Mouse (Mus musculus): ENCODE data around the gene Pja2. TPM values are rescaled to one million over a fixed set of nuclear protein-coding genes. Genes with fewer than 3 reads are reported as not detected.

Pja2 gene
- total RNA-seq, 1 experiment, result 12.6 TPM

DNA sequence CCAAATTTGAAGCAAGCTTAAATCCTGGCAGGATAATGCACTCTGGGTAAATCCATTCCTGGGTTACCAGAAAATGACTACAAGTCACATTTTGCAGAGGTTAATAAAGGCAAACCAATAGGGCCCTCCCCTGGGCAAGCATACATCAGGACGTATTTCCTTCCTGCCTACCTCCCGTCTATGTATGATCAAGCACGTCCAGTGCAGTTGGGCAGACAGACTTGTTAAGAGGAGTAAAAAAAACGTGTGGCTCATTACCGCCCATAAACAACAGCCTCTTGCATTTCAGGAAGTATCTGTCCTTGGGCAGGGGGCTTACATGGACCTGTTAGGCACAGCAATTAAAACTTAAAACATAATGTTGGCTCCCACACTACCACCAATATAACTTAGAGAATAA lies 8.0 kb upstream of the Pja2 start:
- Histone ChIP-seq H3K9ac (ENCODE audit: insufficient read depth, low read depth, low read length, poor library complexity, severe bottlenecking) (no peak overlapping the region), H3K36me3 (ENCODE audit: control insufficient read depth, insufficient read depth, low read length, poor library complexity, severe bottlenecking) (no peaks in the 10 kb centered on the region), H3K4me1 (ENCODE audit: control insufficient read depth in 2 of 2, insufficient read depth in 2 of 2, low read length in 2 of 2, poor library complexity in 1 of 2) (no peaks in the 10 kb centered on the region), H3K4me3 (ENCODE audit: insufficient read depth in 1 of 2, low read depth in 1 of 2, low read length in 2 of 2, poor library complexity in 1 of 2, severe bottlenecking in 1 of 2) (no peak overlapping the region), H3K9me3 (ENCODE audit: control insufficient read depth, insufficient read depth, low read depth, low read length) (no peaks in the 10 kb centered on the region), H3K27ac (ENCODE audit: insufficient read depth, low read depth, low read length, poor library complexity, severe bottlenecking) (no peak overlapping the region)
- TF ChIP-seq HCFC1 (IDR thresholded peaks at IDR 0.05; ENCODE audit: borderline replicate concordance, insufficient read depth, low read length) (no peak), ZNF384 (IDR thresholded peaks at IDR 0.05; ENCODE audit: low read depth, low read length) (no peak), ZC3H11A (IDR thresholded peaks at IDR 0.05; ENCODE audit: borderline replicate concordance, low read depth, low read length) (no peak), CHD2 (IDR thresholded peaks at IDR 0.05; ENCODE audit: low read depth, low read length) (no peak), MAFK (IDR thresholded peaks at IDR 0.05; ENCODE audit: insufficient read depth, low read depth, low read length) (no peak)
- DNase-seq (ENCODE audit: low read depth, low spot score), result no peak
- in situ Hi-C loops (cut with MboI; ENCODE audit: low sequenced_read_pairs in 2 of 2, unreplicated experiment in 2 of 2), result no loop called here

GRCm38 (mm10) chr17:64337220-64337619 lies 5.5 kb upstream of the Pja2 start:
- no peak for TF ChIP-seq ZC3H11A (IDR thresholded peaks at IDR 0.05; ENCODE audit: borderline replicate concordance, low read depth, low read length)
- no peak for TF ChIP-seq MAFK (IDR thresholded peaks at IDR 0.05; ENCODE audit: insufficient read depth, low read depth, low read length)
- no peak for DNase-seq (ENCODE audit: low read depth, low spot score)
- Histone ChIP-seq H3K9me3 (ENCODE audit: control insufficient read depth, insufficient read depth, low read depth, low read length) (no peaks in the 10 kb centered on the region), H3K4me3 (ENCODE audit: insufficient read depth in 1 of 2, low read depth in 1 of 2, low read length in 2 of 2, poor library complexity in 1 of 2, severe bottlenecking in 1 of 2) (no peak overlapping the region), H3K27ac (ENCODE audit: insufficient read depth, low read depth, low read length, poor library complexity, severe bottlenecking) (no peak overlapping the region), H3K4me1 (ENCODE audit: control insufficient read depth in 2 of 2, insufficient read depth in 2 of 2, low read length in 2 of 2, poor library complexity in 1 of 2) (no peaks in the 10 kb centered on the region), H3K36me3 (ENCODE audit: control insufficient read depth, insufficient read depth, low read length, poor library complexity, severe bottlenecking) (no peaks in the 10 kb centered on the region), H3K9ac (ENCODE audit: insufficient read depth, low read depth, low read length, poor library complexity, severe bottlenecking) (no peak overlapping the region)
- in situ Hi-C loops (cut with MboI; ENCODE audit: low sequenced_read_pairs in 2 of 2, unreplicated experiment in 2 of 2), result no loop called here

DNA sequence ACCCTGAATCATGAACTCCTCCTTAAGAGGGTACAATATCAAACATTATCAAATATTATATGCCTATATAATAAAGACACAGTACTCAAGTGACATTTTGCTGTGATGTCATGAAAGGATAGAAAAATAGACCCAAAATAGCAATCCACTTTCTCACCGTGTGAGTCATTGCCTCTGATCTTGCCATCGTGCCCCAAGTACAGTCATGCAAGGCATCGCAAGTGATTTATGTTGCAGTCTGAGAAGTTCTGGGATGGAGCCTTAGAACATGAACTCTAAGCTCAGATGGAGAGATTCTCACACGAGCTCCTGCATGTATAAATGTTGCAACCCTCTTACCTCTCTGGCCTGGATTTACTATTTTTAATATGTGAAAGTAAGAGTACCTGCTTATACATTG lies 2.2 kb upstream of the Pja2 start:
- no peak for DNase-seq (ENCODE audit: low read depth, low spot score)
- H3K9ac ChIP-seq (ENCODE audit: insufficient read depth, low read depth, low read length, poor library complexity, severe bottlenecking), result no peak overlapping the region
- H3K27ac ChIP-seq (ENCODE audit: insufficient read depth, low read depth, low read length, poor library complexity, severe bottlenecking), result no peak overlapping the region
- H3K4me3 ChIP-seq (ENCODE audit: insufficient read depth in 1 of 2, low read depth in 1 of 2, low read length in 2 of 2, poor library complexity in 1 of 2, severe bottlenecking in 1 of 2), result no peak overlapping the region
- no peaks in the 10 kb centered on the region for H3K9me3 ChIP-seq (ENCODE audit: control insufficient read depth, insufficient read depth, low read depth, low read length)
- in situ Hi-C loops (cut with MboI; ENCODE audit: low sequenced_read_pairs in 2 of 2, unreplicated experiment in 2 of 2), result no loop called here
- H3K36me3 ChIP-seq (ENCODE audit: control insufficient read depth, insufficient read depth, low read length, poor library complexity, severe bottlenecking), result no peaks in the 10 kb centered on the region
- H3K4me1 ChIP-seq (ENCODE audit: control insufficient read depth in 2 of 2, insufficient read depth in 2 of 2, low read length in 2 of 2, poor library complexity in 1 of 2), result no peaks in the 10 kb centered on the region
- TF ChIP-seq CHD2 (IDR thresholded peaks at IDR 0.05; ENCODE audit: low read depth, low read length) (no peak), ZC3H11A (IDR thresholded peaks at IDR 0.05; ENCODE audit: borderline replicate concordance, low read depth, low read length) (no peak), ZNF384 (IDR thresholded peaks at IDR 0.05; ENCODE audit: low read depth, low read length) (no peak), HCFC1 (IDR thresholded peaks at IDR 0.05; ENCODE audit: borderline replicate concordance, insufficient read depth, low read length) (no peak), MAFK (IDR thresholded peaks at IDR 0.05; ENCODE audit: insufficient read depth, low read depth, low read length) (no peak)

DNA sequence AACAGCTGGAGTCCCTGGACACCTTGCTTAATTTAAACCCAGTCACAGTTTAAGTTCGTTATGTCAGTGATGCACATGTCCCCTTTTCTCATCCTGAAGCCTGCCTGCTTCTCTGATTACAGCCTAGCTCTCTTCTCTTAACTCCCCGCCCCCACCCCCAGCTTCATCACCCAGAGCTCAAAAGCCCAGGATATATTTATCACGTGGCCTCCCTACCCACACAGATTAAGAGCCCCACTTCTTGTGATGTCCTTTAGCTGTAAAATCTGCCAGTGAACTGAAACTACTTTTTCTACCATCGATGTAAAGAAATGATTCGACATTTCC lies 1.0 kb upstream of the Pja2 start:
- TF ChIP-seq MAFK (IDR thresholded peaks at IDR 0.05; ENCODE audit: insufficient read depth, low read depth, low read length) (no peak), HCFC1 (IDR thresholded peaks at IDR 0.05; ENCODE audit: borderline replicate concordance, insufficient read depth, low read length) (no peak), CHD2 (IDR thresholded peaks at IDR 0.05; ENCODE audit: low read depth, low read length) (no peak), ZC3H11A (IDR thresholded peaks at IDR 0.05; ENCODE audit: borderline replicate concordance, low read depth, low read length) (no peak), ZNF384 (IDR thresholded peaks at IDR 0.05; ENCODE audit: low read depth, low read length) (no peak)
- no peak for DNase-seq (ENCODE audit: low read depth, low spot score)
- in situ Hi-C loops (cut with MboI; ENCODE audit: low sequenced_read_pairs in 2 of 2, unreplicated experiment in 2 of 2), result no loop called here

DNA sequence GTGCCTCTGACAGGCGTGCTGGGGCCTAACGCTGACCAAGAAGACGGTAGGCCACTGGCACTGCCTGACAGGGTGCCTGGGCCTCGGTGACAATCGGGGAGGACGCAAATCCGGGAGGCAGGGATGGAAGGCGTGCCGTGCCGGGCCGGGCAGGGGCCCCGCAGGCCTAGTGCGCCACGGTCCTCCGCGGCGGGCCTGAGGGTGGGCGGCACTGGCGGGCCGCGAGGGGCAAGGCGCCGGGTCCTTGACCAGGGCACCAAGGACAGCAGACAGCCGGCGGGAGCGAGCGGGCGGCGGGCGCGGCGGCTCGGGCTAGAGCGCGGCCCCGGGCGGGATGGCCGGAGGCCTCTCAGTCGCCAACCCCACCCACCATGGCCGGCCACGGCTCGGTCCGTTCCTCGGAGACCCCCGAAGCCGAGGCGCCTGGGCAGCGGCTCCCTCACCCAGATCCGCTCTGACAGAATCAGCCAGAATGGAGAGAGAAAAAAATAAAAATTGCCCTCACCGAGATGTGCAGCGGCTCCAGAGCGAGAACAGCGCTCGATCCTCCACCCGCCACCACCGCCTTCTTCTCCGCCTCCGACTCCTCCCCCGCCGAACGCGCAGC lies 322 bp downstream of the Pja2 start:
- Histone ChIP-seq H3K4me3 (ENCODE audit: insufficient read depth in 1 of 2, low read depth in 1 of 2, low read length in 2 of 2, poor library complexity in 1 of 2, severe bottlenecking in 1 of 2) (peak overlapping the region; percentile 96 to 100), H3K36me3 (ENCODE audit: control insufficient read depth, insufficient read depth, low read length, poor library complexity, severe bottlenecking) (no peaks in the 10 kb centered on the region), H3K9ac (ENCODE audit: insufficient read depth, low read depth, low read length, poor library complexity, severe bottlenecking) (peak overlapping the region; percentile 87), H3K27ac (ENCODE audit: insufficient read depth, low read depth, low read length, poor library complexity, severe bottlenecking) (peak overlapping the region; percentile 71), H3K4me1 (ENCODE audit: control insufficient read depth in 2 of 2, insufficient read depth in 2 of 2, low read length in 2 of 2, poor library complexity in 1 of 2) (no peaks in the 10 kb centered on the region), H3K9me3 (ENCODE audit: control insufficient read depth, insufficient read depth, low read depth, low read length) (no peaks in the 10 kb centered on the region)
- TF ChIP-seq ZC3H11A (IDR thresholded peaks at IDR 0.05; ENCODE audit: borderline replicate concordance, low read depth, low read length), result no peak
- TF ChIP-seq HCFC1 (IDR thresholded peaks at IDR 0.05; ENCODE audit: borderline replicate concordance, insufficient read depth, low read length), result no peak
- TF ChIP-seq ZNF384 (IDR thresholded peaks at IDR 0.05; ENCODE audit: low read depth, low read length), result no peak
- TF ChIP-seq CHD2 (IDR thresholded peaks at IDR 0.05; ENCODE audit: low read depth, low read length), result no peak
- TF ChIP-seq MAFK (IDR thresholded peaks at IDR 0.05; ENCODE audit: insufficient read depth, low read depth, low read length), result no peak
- no peak for DNase-seq (ENCODE audit: low read depth, low spot score)
- in situ Hi-C loops (cut with MboI; ENCODE audit: low sequenced_read_pairs in 2 of 2, unreplicated experiment in 2 of 2), result no loop called here

More for the DNA sequence above, 1.0 kb upstream of the Pja2 start:
- Histone ChIP-seq H3K36me3 (ENCODE audit: control insufficient read depth, insufficient read depth, low read length, poor library complexity, severe bottlenecking) (no peaks in the 10 kb centered on the region), H3K9ac (ENCODE audit: insufficient read depth, low read depth, low read length, poor library complexity, severe bottlenecking) (no peak overlapping the region), H3K27ac (ENCODE audit: insufficient read depth, low read depth, low read length, poor library complexity, severe bottlenecking) (no peak overlapping the region), H3K9me3 (ENCODE audit: control insufficient read depth, insufficient read depth, low read depth, low read length) (no peaks in the 10 kb centered on the region), H3K4me3 (ENCODE audit: insufficient read depth in 1 of 2, low read depth in 1 of 2, low read length in 2 of 2, poor library complexity in 1 of 2, severe bottlenecking in 1 of 2) (peak overlapping the region; percentile 56 to 69), H3K4me1 (ENCODE audit: control insufficient read depth in 2 of 2, insufficient read depth in 2 of 2, low read length in 2 of 2, poor library complexity in 1 of 2) (no peaks in the 10 kb centered on the region)

All from ES-E14 (cell line).